Mouse (Mus musculus): ENCODE measurements at regions not wholly inside any gene's neighbourhood (a gene's known extent, or its start where the extent isn't known, plus 50 kb on each side); places are given as distances from the start of the nearest gene placed in this dataset.

DNA sequence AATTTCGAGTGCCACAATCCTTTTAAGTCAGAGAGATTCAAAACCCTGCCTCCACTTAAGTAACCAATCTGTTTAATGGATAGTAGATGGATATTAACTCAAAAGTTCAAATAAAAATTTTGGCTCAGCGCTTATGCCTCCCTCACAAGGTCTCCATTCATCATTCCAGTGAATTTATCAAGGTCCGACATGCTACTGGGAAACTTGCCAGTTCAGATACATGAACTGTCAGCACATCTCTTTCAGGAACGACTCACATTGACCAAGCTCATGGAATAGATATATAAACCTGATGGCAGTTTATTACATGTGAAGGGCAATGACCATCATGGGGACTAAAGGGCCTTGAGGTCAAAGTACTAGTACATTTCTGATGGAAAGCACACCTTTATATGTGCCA is 240.3 kb upstream of the Cited2 start:
- no peak for ATAC-seq (ENCODE audit: low FRiP score)
- Histone ChIP-seq H3K4me3 (replicated peaks) (no peak overlapping the region), H3K36me3 (replicated peaks) (no peaks in the 10 kb centered on the region), H3K9me3 (no peaks in the 10 kb centered on the region), H3K27me3 (no peaks in the 10 kb centered on the region), H3K9ac (no peak overlapping the region), H3K4me2 (no peak overlapping the region), H3K4me1 (peaks cover 16% of the 10 kb centered on the region), H3K27ac (no peak overlapping the region)
- WGBS, result 86% methylated on average over 4 of the region's 4 CpGs

DNA sequence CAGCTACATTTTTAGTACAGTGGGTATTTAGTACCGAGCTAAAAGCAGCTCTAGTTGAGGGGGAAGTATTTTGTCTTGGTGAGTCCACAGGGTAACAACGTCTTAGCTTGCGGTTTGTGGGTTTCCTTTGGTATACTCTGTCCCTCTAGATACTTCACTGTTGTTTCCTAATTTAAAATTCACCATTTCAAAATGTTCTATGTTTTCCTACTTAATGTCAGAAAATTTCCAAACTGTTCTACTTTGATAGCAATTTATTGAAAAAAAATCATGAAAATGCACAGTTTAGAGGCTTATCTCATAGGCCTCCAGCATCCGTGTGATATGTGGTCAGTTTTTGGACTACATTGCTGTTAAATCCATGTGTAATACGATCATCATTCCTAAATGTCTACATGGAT is 238.0 kb upstream of the Cited2 start:
- Histone ChIP-seq H3K9ac (no peak overlapping the region), H3K36me3 (replicated peaks) (no peaks in the 10 kb centered on the region), H3K4me1 (peaks cover 2% of the 10 kb centered on the region; the same call in 1 of the 2 replicates), H3K9me3 (no peaks in the 10 kb centered on the region), H3K27me3 (no peaks in the 10 kb centered on the region), H3K27ac (no peak overlapping the region), H3K4me2 (no peak overlapping the region), H3K4me3 (replicated peaks) (no peak overlapping the region)
- WGBS, result 92% methylated on average over 5 of the region's 5 CpGs
- no peak for ATAC-seq (ENCODE audit: low FRiP score)

DNA sequence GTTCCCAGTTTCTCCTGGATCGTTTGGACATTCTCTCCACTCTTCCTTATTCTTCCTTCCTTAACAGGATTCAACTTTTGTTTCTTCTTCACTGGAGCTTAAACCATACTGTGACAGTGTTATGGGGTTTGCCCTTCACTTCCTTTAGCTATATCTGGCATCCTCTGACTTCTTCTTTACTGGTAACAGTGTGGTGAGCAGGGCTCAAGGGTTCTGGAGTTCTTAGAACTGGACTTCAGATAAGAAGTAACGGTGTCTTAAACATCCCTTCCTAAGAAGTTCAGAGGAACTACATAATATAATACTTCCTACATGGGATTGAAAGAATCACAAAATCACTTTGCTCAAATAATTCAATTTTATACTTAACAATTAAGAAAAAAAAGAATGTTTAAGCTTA is 237.5 kb upstream of the Cited2 start:
- 93% methylated on average over 2 of the region's 2 CpGs for WGBS
- ATAC-seq (ENCODE audit: low FRiP score), result no peak
- H3K9ac ChIP-seq, result no peak overlapping the region
- H3K4me3 ChIP-seq (replicated peaks), result no peak overlapping the region
- H3K27me3 ChIP-seq, result no peaks in the 10 kb centered on the region
- H3K36me3 ChIP-seq (replicated peaks), result no peaks in the 10 kb centered on the region
- no peak overlapping the region for H3K27ac ChIP-seq
- no peaks in the 10 kb centered on the region for H3K9me3 ChIP-seq
- no peaks in the 10 kb centered on the region for H3K4me1 ChIP-seq
- no peak overlapping the region for H3K4me2 ChIP-seq

DNA sequence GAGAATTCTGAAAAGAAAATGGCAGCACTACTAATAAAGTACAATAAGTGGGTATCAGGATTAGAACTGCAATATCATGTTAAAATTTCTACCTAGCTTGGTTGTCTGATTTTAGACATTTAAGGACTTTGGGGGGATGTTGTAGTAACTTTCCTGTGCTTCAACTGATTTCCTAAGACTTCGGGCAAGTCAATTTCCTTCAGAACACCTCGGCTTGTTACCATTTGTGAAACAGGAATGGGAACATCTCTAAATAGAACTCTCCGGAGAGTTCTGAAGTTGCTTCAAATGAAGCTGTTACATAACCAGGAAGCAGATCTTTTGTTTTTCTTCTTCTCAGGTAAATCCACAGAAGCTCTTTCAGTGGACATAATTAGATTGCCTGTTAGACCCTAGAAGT is 237.0 kb upstream of the Cited2 start:
- H3K4me3 ChIP-seq (replicated peaks), result no peak overlapping the region
- no peak for ATAC-seq (ENCODE audit: low FRiP score)
- no peak overlapping the region for H3K4me2 ChIP-seq
- H3K36me3 ChIP-seq (replicated peaks), result no peaks in the 10 kb centered on the region
- H3K27ac ChIP-seq, result no peak overlapping the region
- 0 out of 2 replicates have a peak, but pooled peaks cover 3% of the 10 kb centered on the region for H3K4me1 ChIP-seq
- H3K9ac ChIP-seq, result no peak overlapping the region
- WGBS, result 87% methylated on average over 3 of the region's 3 CpGs
- H3K9me3 ChIP-seq, result no peaks in the 10 kb centered on the region
- H3K27me3 ChIP-seq, result no peaks in the 10 kb centered on the region

GRCm38 (mm10) chr10:17487460-17487859 is 235.6 kb upstream of the Cited2 start:
- 66% methylated on average over 5 of the region's 5 CpGs for WGBS
- Histone ChIP-seq H3K4me2 (no peak overlapping the region), H3K27me3 (no peaks in the 10 kb centered on the region), H3K9ac (no peak overlapping the region), H3K4me1 (0 out of 2 replicates have a peak, but pooled peaks cover 4% of the 10 kb centered on the region), H3K36me3 (replicated peaks) (no peaks in the 10 kb centered on the region), H3K4me3 (replicated peaks) (no peak overlapping the region), H3K9me3 (no peaks in the 10 kb centered on the region), H3K27ac (no peak overlapping the region)
- ATAC-seq (ENCODE audit: low FRiP score), result no peak

DNA sequence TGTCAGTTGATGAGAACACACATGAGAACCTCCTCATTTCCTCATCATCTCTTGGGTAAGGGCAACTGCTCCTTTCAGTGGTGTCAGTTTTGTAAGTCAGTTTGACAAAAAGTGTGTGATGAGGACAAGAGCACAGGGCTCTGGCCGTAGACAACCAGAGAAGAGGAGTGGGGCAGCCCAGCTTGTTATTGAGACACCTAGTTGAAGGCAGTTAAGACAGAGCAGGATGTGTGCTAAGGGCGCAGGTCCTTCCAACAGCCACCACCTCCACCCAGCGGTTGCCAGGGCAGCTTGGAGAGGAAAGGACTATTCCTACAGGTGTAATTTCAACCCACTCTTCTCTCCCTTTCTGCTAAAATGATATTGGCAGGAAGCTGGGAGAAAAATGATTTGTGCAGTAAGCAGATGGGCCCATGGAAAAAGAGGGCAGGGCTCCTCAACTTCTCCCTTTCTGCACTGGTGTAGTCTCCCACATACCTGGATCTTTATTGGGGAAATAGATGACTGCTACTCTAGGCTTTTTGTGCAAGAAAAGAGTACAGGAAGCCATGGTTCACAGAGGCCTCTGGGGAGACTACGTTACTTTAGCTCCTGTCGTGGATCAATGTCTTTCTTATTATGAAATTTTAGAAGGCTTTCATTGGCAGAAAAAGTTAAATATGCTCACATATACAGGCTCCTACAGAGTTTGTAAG is 231.3 kb upstream of the Cited2 start:
- Histone ChIP-seq H3K4me2 (no peak overlapping the region), H3K4me3 (replicated peaks) (no peak overlapping the region), H3K9ac (no peak overlapping the region), H3K9me3 (no peaks in the 10 kb centered on the region), H3K27me3 (no peaks in the 10 kb centered on the region), H3K4me1 (0 out of 2 replicates have a peak, but pooled peaks cover 4% of the 10 kb centered on the region), H3K27ac (no peak overlapping the region), H3K36me3 (replicated peaks) (no peaks in the 10 kb centered on the region)
- WGBS, result 84% methylated on average over 5 of the region's 5 CpGs
- ATAC-seq (ENCODE audit: low FRiP score), result no peak

- ATAC-seq (ENCODE audit: low FRiP score), result no peak
- no peaks in the 10 kb centered on the region for H3K9me3 ChIP-seq
- no peaks in the 10 kb centered on the region for H3K36me3 ChIP-seq (replicated peaks)
- H3K27ac ChIP-seq, result no peak overlapping the region
- 0 out of 2 replicates have a peak, but pooled peaks cover 4% of the 10 kb centered on the region for H3K4me1 ChIP-seq
- H3K4me2 ChIP-seq, result no peak overlapping the region
- 92% methylated on average over 6 of the region's 6 CpGs for WGBS
- H3K27me3 ChIP-seq, result no peaks in the 10 kb centered on the region
- H3K4me3 ChIP-seq (replicated peaks), result no peak overlapping the region
- H3K9ac ChIP-seq, result no peak overlapping the region
Observed at GRCm38 (mm10) chr10:17493137-17493536, 229.9 kb upstream of the Cited2 start.

GRCm38 (mm10) chr10:17496831-17497230 is 226.2 kb upstream of the Cited2 start:
- Histone ChIP-seq H3K9me3 (peaks cover 5% of the 10 kb centered on the region; the same call in 1 of the 2 replicates), H3K4me1 (no peaks in the 10 kb centered on the region), H3K36me3 (replicated peaks) (no peaks in the 10 kb centered on the region), H3K4me3 (replicated peaks) (no peak overlapping the region), H3K4me2 (no peak overlapping the region), H3K9ac (no peak overlapping the region), H3K27me3 (no peaks in the 10 kb centered on the region), H3K27ac (no peak overlapping the region)
- WGBS, result 84% methylated on average over 3 of the region's 3 CpGs
- ATAC-seq (ENCODE audit: low FRiP score), result no peak

DNA sequence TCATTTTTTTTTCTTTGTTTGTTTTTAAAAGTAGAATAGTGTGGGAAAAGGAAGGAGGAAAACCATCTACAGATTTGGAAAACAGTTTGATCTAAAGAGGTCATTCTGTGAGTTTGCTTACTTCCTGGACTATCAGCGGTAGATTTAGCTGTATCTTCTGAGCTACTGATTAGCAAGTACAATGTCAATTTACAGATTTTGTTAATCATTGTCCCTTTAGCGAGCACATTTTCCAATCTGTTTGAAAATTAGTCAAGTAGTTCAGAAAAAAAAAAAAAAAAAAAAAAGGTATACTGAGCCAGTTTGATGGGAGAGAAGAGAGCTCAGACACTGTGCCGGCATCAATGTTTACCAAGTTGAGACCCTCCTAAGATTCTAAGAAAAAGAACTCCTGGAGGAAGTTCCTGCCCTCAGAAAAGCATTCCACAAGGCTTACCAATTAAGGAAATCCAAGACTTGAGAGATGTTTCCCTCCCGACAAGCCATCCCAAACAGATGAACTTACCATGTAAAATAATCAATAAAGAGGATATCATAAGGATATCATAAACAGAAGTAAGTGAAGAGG is 212.3 kb upstream of the Cited2 start:
- no peak for ATAC-seq (ENCODE audit: low FRiP score)
- Histone ChIP-seq H3K4me2 (no peak overlapping the region), H3K9ac (no peak overlapping the region), H3K36me3 (replicated peaks) (no peaks in the 10 kb centered on the region), H3K9me3 (peaks cover 5% of the 10 kb centered on the region; the same call in 1 of the 2 replicates), H3K4me3 (replicated peaks) (no peak overlapping the region), H3K27me3 (no peaks in the 10 kb centered on the region), H3K4me1 (no peaks in the 10 kb centered on the region; the same call in 1 of the 2 replicates), H3K27ac (no peak overlapping the region)
- 87% methylated on average over 4 of the region's 4 CpGs for WGBS

- Histone ChIP-seq H3K9ac (no peak overlapping the region), H3K4me1 (no peaks in the 10 kb centered on the region; the same call in 1 of the 2 replicates), H3K27ac (no peak overlapping the region), H3K9me3 (no peaks in the 10 kb centered on the region), H3K36me3 (replicated peaks) (no peaks in the 10 kb centered on the region), H3K4me3 (replicated peaks) (no peak overlapping the region), H3K4me2 (no peak overlapping the region), H3K27me3 (no peaks in the 10 kb centered on the region)
- ATAC-seq (ENCODE audit: low FRiP score), result peak; percentile 68; the same call in 1 of the 2 replicates
- WGBS, result 42% methylated on average over 12 of the region's 12 CpGs
Observed at GRCm38 (mm10) chr10:17511779-17512335, 211.2 kb upstream of the Cited2 start.

DNA sequence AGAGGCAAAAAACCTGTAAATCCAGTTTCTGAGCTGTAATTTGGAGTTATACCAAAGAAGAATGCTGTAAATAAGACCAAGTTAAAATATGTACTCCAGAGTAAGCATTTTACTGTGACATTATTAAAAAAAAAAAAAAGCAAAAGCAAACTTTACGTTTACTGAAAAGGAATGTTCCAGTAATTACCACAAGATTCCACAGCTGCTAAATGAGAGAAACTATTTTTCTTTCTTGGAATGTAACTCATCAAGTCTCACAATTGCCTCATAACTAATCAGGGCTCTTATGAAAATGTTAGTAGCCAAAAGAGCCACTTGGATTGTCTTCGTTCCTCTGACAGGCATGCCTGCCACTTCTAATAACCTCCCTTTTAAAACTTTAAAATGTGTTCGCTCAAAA is 210.5 kb upstream of the Cited2 start:
- Histone ChIP-seq H3K4me2 (no peak overlapping the region), H3K4me3 (replicated peaks) (no peak overlapping the region), H3K36me3 (replicated peaks) (no peaks in the 10 kb centered on the region), H3K27me3 (no peaks in the 10 kb centered on the region), H3K9ac (no peak overlapping the region), H3K9me3 (no peaks in the 10 kb centered on the region), H3K27ac (no peak overlapping the region), H3K4me1 (no peaks in the 10 kb centered on the region; the same call in 1 of the 2 replicates)
- no peak for ATAC-seq (ENCODE audit: low FRiP score)
- 73% methylated on average over 3 of the region's 3 CpGs for WGBS

GRCm38 (mm10) chr10:17513756-17514155 is 209.3 kb upstream of the Cited2 start:
- Histone ChIP-seq H3K27ac (no peak overlapping the region), H3K36me3 (replicated peaks) (no peaks in the 10 kb centered on the region), H3K9me3 (no peaks in the 10 kb centered on the region), H3K27me3 (no peaks in the 10 kb centered on the region), H3K9ac (no peak overlapping the region), H3K4me3 (replicated peaks) (no peak overlapping the region), H3K4me1 (no peaks in the 10 kb centered on the region; the same call in 1 of the 2 replicates), H3K4me2 (no peak overlapping the region)
- ATAC-seq (ENCODE audit: low FRiP score), result no peak
- 93% methylated on average over 6 of the region's 6 CpGs for WGBS

DNA sequence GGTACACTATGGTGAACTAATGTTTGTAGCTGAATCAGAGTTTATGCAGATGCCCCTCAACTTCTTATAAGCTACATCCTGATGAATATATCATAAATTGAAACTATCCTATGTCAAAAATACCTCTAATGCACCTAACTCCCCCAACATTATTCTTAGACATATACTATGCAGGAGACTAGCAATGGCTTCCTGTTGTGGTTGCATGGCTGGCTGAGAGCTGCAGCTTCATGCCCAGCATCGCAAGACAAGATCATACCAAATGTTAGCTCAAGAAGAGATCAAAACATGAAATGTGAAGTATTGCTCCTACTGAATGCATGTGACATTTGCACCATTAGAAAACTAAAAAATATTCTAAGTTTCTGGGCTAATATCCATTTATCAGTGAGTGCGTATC is 206.9 kb upstream of the Cited2 start:
- no peaks in the 10 kb centered on the region for H3K9me3 ChIP-seq
- H3K4me1 ChIP-seq, result no peaks in the 10 kb centered on the region; the same call in 1 of the 2 replicates
- no peak overlapping the region for H3K9ac ChIP-seq
- no peaks in the 10 kb centered on the region for H3K27me3 ChIP-seq
- no peaks in the 10 kb centered on the region for H3K36me3 ChIP-seq (replicated peaks)
- no peak overlapping the region for H3K4me3 ChIP-seq (replicated peaks)
- H3K27ac ChIP-seq, result no peak overlapping the region
- no peak for ATAC-seq (ENCODE audit: low FRiP score)
- WGBS, result 98% methylated on average over 2 of the region's 2 CpGs
- H3K4me2 ChIP-seq, result no peak overlapping the region
